Mouse (Mus musculus) MEL (cell line): ENCODE results near the gene Tmem174.

ENCODE experiments used
- CHD2 ChIP-seq: IDR thresholded peaks from 2 replicates; pipeline ENCODE4 v1.6.1; 2011; ENCODE audit warnings: low read length, improper control_type of control experiment
- CTCF ChIP-seq, 3 experiments: IDR thresholded peaks in 2 of 3; conservative IDR thresholded peaks in 1 of 3; 2 replicates each; pipeline ENCODE4 v1.5.1; 2011 to 2012; ENCODE audit warnings: low read length in 3 of 3, low read depth in 2 of 3, mild to moderate bottlenecking in 2 of 3, improper control_type of control experiment in 1 of 3, inconsistent platforms in 1 of 3, mixed read lengths in 1 of 3, moderate library complexity in 1 of 3; ENCODE audit not compliant: control insufficient read depth in 1 of 3, insufficient read depth in 1 of 3, poor library complexity in 1 of 3, severe bottlenecking in 1 of 3
- EP300 ChIP-seq, 2 experiments: IDR thresholded peaks; 2 replicates each; pipeline ENCODE4 v1.6.1; 2011; ENCODE audit warnings: improper control_type of control experiment in 2 of 2, low read length in 2 of 2, low read depth in 1 of 2, mild to moderate bottlenecking in 1 of 2
- GABPA ChIP-seq: IDR thresholded peaks from 2 replicates; pipeline ENCODE4 v1.6.1; 2012; ENCODE audit warnings: low read depth, mild to moderate bottlenecking, inconsistent platforms, low read length, improper control_type of control experiment, moderate library complexity
- GATA1 ChIP-seq: IDR thresholded peaks from 2 replicates; pipeline ENCODE4 v1.6.1; 2011; ENCODE audit warnings: low read depth, low read length, improper control_type of control experiment
- HCFC1 ChIP-seq: IDR thresholded peaks from 2 replicates; pipeline ENCODE4 v1.6.1; 2012; ENCODE audit warnings: low read depth, mild to moderate bottlenecking, inconsistent platforms, low read length, improper control_type of control experiment, moderate library complexity
- POLR2A ChIP-seq, 2 experiments: IDR thresholded peaks; 2 replicates each; pipeline ENCODE4 v1.6.1; 2011 to 2012; ENCODE audit warnings: low read length in 2 of 2, mild to moderate bottlenecking in 2 of 2, control low read depth in 1 of 2, improper control_type of control experiment in 1 of 2, low read depth in 1 of 2, moderate library complexity in 1 of 2; ENCODE audit not compliant: control insufficient read depth in 1 of 2, insufficient read depth in 1 of 2, poor library complexity in 1 of 2
- POLR2AphosphoS5 ChIP-seq: IDR thresholded peaks from 2 replicates; pipeline ENCODE4 v1.6.1; 2012; ENCODE audit warnings: low read depth, borderline replicate concordance, mild to moderate bottlenecking, inconsistent platforms, low read length, moderate library complexity, mixed read lengths
- RCOR1 ChIP-seq: IDR thresholded peaks from 2 replicates; pipeline ENCODE4 v1.6.1; 2012; ENCODE audit warnings: low read depth, mild to moderate bottlenecking, inconsistent platforms, low read length, improper control_type of control experiment
- UBTF ChIP-seq: IDR thresholded peaks from 2 replicates; pipeline ENCODE4 v1.6.1; 2012; ENCODE audit warnings: low read depth, mild to moderate bottlenecking, inconsistent platforms, low read length, improper control_type of control experiment, moderate library complexity, borderline replicate concordance; ENCODE audit not compliant: insufficient read depth
- ZC3H11A ChIP-seq: IDR thresholded peaks from 2 replicates; pipeline ENCODE4 v1.6.1; 2012; ENCODE audit warnings: low read depth, mild to moderate bottlenecking, inconsistent platforms, low read length, improper control_type of control experiment
- ZMIZ1 ChIP-seq: IDR thresholded peaks from 2 replicates; pipeline ENCODE4 v1.6.1; 2012; ENCODE audit warnings: low read depth, mild to moderate bottlenecking, inconsistent platforms, low read length, improper control_type of control experiment, moderate library complexity
- ZNF384 ChIP-seq: IDR thresholded peaks from 2 replicates; pipeline ENCODE4 v1.6.1; 2012; ENCODE audit warnings: low read depth, mild to moderate bottlenecking, inconsistent platforms, low read length, improper control_type of control experiment

- TF ChIP-seq RCOR1: no peak
- no peak for TF ChIP-seq ZNF384
- no peak for TF ChIP-seq POLR2AphosphoS5
- no peak for TF ChIP-seq EP300 (IDR thresholded peaks at IDR 0.05; ENCODE audit: low read depth in 1 of 2, low read length in 2 of 2)
- TF ChIP-seq GATA1: no peak
- no peak for TF ChIP-seq HCFC1
- no peak for TF ChIP-seq POLR2A (IDR thresholded peaks at IDR 0.05; ENCODE audit: control insufficient read depth in 1 of 2, insufficient read depth in 1 of 2, low read depth in 1 of 2, low read length in 2 of 2, poor library complexity in 1 of 2)
- no peak for TF ChIP-seq ZC3H11A
- no peak for TF ChIP-seq UBTF
- TF ChIP-seq CTCF (IDR thresholded peaks at IDR 0.05 in 2 of 3, conservative IDR thresholded peaks at IDR 0.05 in 1 of 3; ENCODE audit: control insufficient read depth in 1 of 3, insufficient read depth in 1 of 3, low read depth in 2 of 3, low read length in 3 of 3, poor library complexity in 1 of 3, severe bottlenecking in 1 of 3): no peak
- no peak for TF ChIP-seq ZMIZ1
- TF ChIP-seq GABPA: no peak
- no peak for TF ChIP-seq CHD2
Observed at GRCm38 (mm10) chr13:98647775-98648568, 10.8 kb upstream of the Tmem174 start.
